Mouse (Mus musculus) adrenal gland, adult 8-10 months (tissue): ENCODE data around the gene Spata13. TPM values are rescaled to one million over a fixed set of nuclear protein-coding genes. Genes with fewer than 3 reads are reported as not detected.

Experiments
- DNase-seq: peaks from one replicate; pipeline ENCODE4 v3.0.0; 2022
- total RNA-seq, 4 experiments: library from RNA; stranded (reverse); gene quantifications; 2 replicates each; pipeline ENCODE4 v1.2.4; 2022

Spata13 gene
- total RNA-seq, 4 experiments from 2014 or later, result 152 to 256 (median 184) TPM

DNA sequence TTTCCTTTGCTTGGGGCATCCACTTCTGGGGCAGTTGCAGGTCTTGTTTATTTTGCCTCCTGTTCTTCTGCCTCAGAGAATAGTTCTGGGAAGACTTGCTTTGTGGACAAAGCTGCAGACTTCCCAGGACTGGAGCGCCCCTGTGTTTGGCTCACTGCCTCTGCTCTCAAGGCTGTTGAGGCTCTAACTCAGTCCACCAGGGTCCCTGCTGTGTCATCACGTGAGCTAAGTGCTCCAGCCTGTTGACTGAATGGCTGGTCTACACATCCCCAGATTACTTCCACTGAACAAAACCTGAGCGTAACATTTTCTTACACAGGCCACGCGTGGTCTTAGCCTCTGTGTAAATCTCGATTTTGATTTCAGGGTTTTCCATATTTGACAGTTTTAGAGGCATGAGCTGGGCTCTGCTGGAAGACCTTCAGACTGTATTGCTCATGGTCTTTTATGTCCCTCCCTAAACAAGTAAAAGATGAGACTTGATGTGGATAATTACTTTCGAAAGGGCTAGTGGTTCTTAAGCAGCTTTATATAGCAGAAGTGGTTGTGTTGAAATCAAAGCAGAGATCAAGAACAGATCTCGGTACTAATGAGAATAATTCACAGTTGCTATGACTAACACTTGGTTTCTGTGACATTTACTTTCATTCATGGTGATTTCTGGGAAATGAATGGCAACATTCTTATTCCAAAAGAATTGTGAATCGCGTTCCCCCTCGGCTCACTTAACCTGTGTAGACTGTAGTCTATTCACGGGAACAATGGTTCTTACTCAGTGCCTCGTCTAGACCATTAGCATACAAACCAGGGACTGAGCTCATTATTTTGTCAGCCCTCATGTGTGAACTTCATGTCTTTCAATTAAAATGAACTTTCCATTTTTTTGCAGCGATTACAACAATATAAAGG is 119.3 kb downstream of the Spata13 start:
- DNase-seq, result peak; percentile 69

DNA sequence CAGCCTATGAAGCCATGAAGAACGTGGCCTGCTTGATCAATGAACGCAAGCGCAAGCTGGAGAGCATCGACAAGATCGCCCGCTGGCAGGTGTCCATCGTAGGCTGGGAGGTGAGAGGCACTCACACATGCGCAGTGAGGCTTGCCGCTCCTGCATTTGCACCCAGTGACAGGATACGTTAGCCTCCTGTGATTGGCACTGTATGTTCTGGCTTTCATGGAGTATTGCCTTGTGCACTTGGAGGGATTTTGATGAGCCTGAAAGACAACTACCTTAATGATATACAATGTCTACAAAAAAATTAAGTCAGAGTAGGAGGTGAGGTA is 120.0 kb downstream of the Spata13 start:
- no peak for DNase-seq

DNA sequence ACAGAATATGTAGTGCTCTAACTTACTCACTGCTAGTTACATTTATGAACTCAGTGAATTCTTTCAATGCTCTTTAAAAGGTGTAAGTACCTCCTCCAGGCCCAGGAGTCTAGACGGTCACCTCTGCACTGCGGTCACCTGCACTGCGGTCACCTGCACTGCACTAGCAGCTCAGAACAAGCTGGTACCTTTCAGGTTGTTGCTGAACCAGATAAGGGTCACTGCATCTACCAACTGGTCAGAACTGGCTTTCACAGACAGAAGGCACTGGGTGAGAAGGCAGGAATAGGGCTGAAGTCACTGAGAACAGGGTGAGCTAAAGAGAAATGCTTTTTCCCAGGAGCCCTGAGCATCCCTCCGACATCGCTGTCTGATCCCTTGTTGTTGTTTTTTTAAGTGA is 120.9 kb downstream of the Spata13 start:
- DNase-seq, result no peak

DNA sequence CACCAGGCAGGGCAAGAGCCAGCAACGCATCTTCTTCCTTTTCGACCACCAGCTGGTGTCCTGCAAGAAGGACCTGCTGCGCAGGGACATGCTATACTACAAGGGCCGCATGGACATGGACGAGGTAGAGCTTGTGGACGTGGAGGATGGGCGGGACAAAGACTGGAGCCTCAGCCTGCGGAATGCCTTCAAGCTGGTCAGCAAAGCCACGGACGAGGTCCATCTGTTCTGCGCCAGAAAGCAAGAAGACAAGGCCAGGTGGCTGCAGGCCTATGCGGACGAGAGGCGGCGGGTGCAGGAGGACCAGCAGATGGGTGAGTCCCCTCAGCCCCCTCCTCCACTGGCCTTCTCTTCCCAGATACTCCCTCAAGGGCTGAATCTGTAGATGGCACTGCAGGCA is 122.5 kb downstream of the Spata13 start:
- no peak for DNase-seq

DNA sequence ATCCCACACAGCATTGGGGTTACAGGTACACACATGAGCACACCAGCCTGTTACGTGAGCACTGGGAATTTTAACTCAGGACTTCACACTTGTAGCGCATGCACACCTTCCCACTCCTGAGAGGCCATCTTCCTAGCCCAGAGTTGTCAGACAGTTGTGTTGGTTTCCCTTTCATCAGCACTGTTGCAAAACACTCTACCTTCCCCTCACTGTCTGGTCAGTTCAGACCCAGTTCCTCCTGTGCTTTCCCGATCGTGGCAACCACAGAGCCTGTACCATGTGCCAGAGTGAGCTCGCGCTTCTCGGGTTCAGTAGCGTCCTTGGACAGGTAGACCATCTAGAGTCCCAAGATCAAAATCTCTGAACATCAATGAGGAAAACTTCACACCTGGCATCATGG is 123.5 kb downstream of the Spata13 start:
- DNase-seq, result no peak

DNA sequence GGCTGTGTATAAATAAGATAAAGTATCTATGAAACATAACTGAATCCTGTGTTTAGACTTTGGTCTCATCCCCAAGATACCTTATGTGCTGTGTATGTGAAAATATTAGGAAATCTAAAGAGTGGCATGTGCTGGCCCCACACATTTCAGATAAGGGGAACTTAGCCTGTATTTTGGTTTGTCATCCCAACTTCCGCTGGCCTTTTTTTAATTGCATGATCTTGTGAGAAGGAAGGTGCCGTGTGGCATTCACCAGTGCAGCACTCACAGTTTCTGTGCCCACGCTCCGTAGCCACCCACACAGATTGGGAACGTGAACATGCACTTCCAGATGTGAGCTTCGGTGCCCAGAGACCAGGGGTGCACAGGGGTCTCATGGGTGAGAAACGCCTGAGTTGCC is 123.9 kb downstream of the Spata13 start:
- DNase-seq, result no peak

DNA sequence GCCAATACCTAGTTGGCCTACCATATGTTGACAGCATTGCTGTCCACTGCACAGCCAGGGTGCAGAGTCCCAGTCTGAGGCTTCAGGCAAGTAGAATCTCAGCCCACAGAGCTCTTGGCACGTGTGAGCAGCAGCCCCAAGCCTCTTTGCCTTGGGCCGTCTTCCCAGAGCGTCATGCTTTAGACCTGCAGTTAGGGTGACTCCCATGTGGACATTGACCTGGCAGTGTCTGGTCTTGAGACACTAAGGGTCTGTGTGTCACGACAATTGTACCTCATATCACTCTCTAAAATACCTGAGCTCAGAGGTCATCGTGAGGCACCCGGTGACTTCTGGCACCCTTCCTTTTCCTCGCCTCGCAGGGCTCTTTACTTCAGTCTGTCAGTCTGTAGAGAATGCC is 125.3 kb downstream of the Spata13 start:
- DNase-seq, result no peak

DNA sequence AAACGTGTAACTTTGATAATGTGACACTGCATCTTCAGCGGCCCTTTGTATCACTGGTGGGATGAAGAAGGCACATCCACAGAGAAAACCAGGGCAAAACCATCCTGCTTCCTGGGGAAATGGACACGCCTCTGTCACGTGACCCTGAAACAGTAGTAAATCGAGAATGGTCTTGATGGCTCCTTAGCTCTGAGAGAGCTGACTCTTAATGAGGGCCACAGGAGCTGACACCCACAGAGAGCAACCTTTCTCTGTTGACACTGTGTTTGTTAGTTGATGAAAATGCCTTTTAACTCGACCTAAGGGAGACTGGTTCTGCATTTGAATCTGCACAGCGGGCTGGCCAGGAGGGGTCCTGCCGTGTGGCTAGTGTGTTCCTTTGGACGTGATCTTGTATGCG is 128.0 kb downstream of the Spata13 start:
- no peak for DNase-seq

DNA sequence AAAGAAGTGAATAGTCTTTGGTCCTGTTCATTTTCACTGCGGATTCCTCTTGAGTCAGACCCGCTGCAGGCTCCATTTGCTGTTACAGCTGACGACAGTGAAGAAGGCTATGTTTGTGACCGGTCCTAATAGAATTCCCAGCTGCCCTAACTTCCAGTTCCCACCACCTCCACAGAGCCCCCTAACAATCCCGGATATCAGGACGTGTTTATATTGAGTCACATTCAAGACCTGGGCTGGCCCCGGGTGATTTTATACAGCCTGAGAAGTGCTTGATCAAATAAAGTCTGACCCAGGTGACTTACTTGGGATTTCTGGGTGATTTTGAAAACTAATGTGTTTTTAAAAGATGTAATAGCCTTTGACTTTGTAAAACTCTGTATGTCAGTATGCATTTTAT is 129.0 kb downstream of the Spata13 start:
- DNase-seq, result no peak

DNA sequence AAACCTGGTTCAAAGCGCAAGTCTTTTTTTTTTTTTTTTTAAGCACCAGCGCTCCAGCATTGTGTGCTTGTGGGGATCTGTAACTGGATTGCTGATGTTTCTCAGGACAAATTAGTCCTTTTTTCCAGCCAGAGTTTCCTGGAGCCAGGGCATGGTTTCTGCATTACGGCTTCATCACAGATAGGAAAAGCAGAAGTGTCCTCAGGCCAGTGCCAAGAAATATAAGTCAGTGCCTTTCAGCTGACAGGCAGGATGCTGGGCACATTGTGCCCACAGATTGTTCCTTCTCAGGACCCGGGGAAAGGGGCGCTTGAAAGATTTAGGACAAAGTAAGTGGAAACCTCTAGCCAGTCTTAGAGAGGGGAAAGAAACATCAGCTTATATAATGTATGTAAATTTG is 129.9 kb downstream of the Spata13 start:
- no peak for DNase-seq

DNA sequence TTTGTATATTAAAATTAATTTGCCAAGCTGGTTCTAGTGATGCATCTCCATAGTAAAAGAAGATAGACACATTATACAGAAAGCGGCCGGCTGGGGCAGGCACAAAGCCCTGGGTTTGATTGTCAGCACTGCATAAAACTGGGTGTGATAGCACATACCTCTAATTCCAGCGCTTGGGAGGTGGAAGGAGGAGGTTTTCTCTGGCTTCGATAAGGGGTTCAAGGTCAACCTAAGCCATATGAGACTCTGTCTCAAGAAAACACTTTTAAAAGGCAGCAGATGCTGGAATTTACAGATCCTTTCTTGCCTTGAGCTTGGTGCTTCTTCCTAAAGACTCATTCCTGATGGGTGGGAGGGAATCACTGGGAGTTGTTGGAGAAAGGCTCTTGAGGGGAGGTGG is 130.7 kb downstream of the Spata13 start:
- no peak for DNase-seq

DNA sequence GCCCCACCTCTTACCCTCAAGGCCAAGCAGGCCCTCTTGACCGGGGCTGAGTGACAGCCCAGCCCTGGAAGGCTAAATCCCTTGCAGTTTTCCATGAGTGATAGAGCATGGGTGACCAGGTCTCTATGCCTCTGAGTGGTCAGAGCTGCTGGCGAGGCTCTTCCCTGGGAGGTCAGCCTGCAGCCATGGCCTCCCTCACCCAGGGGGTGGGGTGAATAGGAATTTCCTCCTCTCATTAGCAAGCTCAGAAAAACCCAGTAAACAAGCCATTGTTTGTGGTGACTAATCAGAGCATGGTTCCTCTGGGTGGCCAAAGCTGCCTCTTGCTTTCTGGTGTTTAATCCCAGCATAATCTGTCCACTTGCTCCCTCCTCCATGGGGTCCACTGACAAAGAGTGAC is 131.2 kb downstream of the Spata13 start:
- DNase-seq, result no peak

DNA sequence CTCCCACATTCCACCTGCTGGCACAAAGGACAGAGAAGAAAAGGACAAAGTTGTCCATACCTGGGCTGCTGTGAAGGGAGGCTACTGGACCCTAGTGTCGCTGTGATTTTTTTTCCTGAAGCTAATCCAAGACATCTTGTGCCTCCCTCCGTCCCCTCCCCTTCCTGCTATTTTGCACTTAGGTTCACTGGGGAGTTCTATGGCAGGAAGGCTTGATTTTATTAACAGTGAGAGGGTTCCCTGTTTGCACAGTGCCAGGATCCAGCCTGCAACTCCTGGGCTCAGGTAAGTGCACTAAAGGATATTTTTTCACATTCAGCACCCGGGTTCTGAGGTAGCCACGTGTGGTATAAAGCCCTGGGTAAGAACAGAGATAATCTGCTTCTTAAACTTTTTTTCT is 134.1 kb downstream of the Spata13 start, which contains the start of gene C1qtnf9:
TSS of gene C1qtnf9 (plus strand) at position 251 of the 400 bp plus-strand sequence.
- no peak for DNase-seq

DNA sequence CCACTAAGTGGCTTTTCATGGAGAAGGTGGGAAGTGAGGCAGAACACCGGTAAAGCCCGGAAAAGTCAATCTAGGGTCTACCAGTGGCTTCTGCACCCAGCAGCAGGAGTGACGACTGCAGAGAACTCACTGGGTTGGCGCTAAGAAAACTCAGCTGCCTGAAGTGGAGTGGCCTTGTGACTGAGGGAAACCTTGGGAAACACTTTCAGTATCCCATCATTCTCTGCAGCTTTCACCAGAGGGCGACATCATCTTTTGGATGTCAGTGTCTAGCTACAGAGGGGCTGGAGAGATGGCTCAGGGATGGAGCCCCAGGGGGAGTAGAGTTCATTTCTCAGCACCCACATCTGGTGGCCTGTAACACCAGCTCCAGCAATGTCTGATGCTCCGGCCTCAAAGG is 135.5 kb downstream of the Spata13 start:
- peak; percentile 47 for DNase-seq

DNA sequence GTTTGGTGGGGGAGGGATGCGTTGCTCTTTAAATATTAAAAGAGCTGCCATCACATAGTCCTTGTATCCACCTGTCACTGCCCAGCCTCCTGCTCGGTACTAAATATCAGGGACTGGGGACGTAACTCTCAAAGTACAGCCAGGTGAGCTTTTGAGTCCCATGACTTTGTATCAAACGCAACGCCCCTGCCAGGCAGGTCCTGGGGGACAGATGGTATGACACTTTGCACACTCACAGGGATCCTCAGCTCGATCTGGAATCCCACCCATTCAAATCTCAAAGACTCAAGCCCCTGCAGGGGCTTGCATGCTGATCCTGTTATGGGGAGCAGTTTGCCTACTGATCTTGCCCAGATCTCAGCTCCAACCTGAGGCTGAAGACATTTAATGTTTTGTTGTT is 136.8 kb downstream of the Spata13 start:
- no peak for DNase-seq

DNA sequence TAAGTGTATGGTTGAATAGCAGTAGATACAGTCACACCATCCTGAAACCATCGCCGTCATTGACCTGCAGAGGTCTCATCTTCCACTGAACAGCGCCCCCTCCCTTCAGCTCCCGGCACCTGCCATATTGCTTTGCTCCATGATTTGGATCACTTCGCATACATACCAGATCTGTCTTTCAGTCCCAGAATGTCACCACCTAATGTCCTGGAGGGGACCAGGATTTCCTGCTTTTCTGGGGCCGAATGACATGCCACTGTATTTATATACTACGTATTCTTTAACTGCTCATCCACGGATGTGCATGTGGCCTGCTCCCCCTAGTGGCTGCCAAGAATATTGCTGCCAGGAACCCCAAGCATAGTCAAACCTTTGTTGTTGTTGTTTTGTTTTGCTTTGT is 137.3 kb downstream of the Spata13 start:
- no peak for DNase-seq

DNA sequence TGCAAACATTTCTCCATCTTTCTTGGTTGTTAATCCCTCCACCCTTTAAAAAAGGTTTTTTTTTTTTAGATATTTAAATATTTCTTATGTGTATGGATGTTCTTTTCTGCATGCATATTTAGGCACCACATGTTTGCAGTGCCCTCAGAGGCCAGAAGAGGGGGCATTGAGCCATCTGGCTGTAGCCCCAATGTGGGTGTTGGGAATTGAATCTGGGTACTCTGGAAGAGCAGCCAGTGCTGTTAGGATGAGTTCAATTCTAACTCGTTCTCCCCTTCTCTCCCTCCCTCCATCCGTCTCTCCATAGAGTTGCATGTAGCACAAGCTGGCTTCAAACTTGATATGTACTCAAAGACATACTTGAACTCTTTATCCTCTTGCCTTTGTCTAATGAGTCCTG is 139.7 kb downstream of the Spata13 start:
- DNase-seq, result no peak

DNA sequence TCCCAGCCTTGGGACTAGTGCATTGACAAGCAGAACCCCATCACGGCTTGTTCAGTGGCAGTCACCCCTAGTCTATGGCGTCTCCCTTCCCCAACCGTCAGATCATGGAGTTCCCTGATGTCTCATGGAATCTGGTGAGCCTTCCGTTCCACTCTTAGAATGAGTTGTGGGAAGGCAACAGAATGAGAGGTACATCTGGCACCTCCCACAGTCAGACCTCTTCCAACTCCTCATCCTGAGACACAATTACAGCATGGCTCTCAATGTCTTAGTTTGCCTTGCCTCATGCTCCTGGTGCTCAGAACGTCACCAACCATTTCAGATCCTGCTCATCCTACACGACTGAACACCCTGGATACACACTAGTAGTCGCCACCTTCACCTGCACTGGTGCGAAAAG is 142.7 kb downstream of the Spata13 start:
- DNase-seq, result no peak

DNA sequence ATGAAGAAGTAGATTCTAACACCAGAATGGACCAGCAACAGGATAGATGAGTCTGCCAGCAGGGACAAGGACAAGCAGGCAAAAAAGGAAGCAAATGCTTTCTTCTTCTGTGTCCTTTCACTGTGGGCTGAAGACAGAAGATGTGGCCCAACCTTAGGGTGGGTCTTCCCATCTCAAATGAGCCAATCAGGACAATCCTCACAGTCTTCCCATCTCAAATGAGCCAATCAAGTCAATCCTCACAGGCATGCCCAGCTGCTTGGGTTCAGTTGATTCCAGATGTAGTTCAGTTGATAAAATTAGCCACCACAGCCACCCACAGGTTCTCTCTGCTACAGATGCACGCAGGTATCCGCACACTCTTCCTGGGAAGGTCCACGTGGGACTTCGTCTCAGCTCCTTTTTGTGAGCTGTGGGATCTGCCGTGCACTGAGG is 143.7 kb downstream of the Spata13 start:
- no peak for DNase-seq

DNA sequence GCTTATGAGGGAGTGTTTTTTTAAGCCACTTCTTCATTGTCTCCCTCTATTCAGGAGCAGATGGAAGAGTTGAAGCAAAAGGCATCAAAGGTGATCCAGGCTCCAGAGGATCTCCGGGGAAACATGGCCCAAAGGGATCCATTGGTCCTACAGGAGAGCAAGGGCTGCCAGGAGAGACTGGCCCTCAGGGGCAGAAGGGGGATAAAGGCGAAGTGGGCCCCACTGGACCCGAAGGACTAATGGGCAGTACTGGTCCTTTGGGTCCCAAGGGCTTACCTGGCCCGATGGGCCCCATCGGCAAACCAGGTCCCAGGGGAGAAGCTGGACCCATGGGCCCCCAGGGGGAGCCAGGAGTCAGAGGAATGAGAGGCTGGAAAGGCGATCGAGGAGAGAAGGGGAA is 145.4 kb downstream of the Spata13 start:
- DNase-seq, result no peak

DNA sequence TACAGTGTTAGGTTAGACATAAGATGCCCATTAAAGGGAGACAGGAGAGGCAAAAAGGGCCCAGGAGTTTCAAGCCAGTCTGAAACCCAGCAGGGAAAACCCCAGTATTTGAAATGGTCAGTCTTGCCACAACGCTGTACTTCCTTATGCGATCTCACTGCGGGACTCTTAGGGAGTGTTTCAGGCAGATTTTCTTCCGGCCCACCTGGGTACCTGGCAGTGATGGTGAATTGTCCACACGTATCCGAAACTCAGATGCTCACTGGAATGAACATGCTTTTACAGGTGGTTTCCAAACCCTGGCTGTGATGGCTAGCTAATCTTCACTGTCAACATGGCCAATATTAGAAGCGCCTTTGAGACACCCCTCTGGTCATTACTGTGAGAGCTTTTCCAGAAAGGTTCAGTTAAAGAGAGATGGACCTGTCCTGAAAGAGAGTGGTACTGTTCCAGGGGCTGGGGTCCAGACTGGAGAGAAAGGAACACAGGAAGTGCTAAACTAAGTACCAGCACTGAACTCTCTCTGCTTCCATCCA is 148.4 kb downstream of the Spata13 start:
- DNase-seq, result no peak

DNA sequence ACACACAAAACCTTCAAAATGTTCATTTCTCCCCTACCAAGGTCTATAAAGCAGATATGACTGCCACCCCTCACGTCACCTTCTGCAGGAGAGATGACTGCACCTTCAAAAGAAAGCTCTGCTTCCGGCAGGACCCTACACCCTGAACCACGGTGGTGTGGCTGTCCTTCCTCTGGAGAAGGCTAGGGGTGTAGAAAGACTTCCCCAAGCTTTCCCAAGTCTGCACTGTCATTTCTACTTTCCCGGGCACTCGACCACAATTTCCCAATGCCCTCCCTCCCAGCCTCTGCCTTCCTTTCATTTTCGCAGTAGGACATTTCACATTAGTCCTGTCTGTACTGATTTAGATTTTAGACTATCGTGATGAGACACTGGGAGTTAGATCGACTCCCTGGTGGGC is 149.4 kb downstream of the Spata13 start:
- DNase-seq, result no peak

DNA sequence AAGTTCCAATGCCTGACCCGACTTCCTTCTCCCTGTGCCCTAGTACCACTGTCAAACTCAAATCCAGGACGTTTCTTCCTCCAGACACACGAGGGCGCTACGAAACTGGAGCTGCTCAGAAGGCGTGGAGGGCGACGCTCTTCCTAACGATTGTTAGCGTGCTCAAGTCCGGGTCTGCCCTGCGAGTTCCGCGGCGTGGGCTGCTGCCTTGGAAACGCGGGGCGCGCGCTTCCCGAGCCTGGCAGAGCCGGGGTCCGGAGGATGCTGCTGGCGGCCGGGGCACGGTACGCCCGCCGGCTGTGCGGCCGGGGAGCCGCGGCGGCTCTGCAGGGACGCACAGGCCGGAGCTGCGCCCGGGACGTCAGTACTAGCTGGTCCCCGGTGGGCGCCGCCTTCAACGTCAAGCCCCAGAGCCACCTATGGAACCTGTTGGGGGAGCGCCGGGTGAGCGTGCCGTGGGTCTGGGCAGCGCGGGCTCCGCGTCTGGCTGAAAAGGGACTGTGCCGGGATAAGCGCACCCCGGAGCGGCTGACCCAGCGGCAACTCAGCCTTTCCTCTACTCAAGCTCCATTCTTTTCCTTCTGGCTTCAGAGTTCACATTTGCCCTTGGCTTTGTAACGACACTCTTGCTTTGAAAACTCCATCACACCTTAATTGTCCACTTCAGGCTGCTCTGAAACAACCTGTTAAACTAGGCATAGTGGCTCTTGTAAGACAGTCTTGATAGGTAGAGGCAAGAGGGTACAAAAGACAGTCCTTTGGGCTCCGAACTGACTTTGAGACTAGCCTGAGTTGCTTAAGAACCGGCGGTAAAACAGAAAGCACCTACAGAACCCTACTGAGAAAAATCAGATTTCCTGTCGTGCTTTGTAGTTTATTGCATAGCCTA is 150.9 kb downstream of the Spata13 start, which contains the start of gene Mipep:
TSS of gene Mipep (plus strand) at position 147 of the 889 bp plus-strand sequence.
- peak; percentile 78 for DNase-seq
